Mouse (Mus musculus): ENCODE measurements around the gene Snrpd2. TPM values are rescaled to one million over a fixed set of nuclear protein-coding genes. Genes with fewer than 3 reads are reported as not detected.
A peak's percentile ranks its signal among the peaks of the same experiment; 100 is the strongest.
"Not testable (repeated sequence)": the region's sequence is repeated elsewhere in the genome, so short reads cannot be mapped to it uniquely, and the experiment has no call there.

Snrpd2 gene
- polyA plus RNA-seq, 1 experiment from 2014 or later = 158 TPM

GRCm38 (mm10) chr7:19148875-19149541 is 514 bp upstream of the Snrpd2 start, which contains the start of gene Qpctl:
Qpctl (minus strand) TSS chr7:19149291.
- no peaks in the 10 kb centered on the region for H3K9me3 ChIP-seq (ENCODE audit: low read depth, low read length)
- no peak for TF ChIP-seq CTCF (IDR thresholded peaks at IDR 0.05; ENCODE audit: low read depth)
- peak within 1 kb of the TSS; percentile 81 for H3K4me2 ChIP-seq
- ATAC-seq (ENCODE audit: insufficient read depth) (peak; percentile 98), DNase-seq (peak; percentile 100)
- peaks cover 32% of the 10 kb centered on the region for H3K36me3 ChIP-seq (ENCODE audit: insufficient read depth)
- whole genome bisulfite sequencing = under 1% methylated on average over 43 of the region's 43 CpGs
- peak within 1 kb of the TSS; percentile 37 for H3K27ac ChIP-seq (ENCODE audit: low read depth)
- peak within 1 kb of the TSS; percentile 56 for H3K4me3 ChIP-seq (ENCODE audit: low read depth, low read length)
- peaks cover 12% of the 10 kb centered on the region for H3K4me1 ChIP-seq (ENCODE audit: insufficient read depth)
- H3K27me3 ChIP-seq (ENCODE audit: insufficient read depth, low read length) = no peaks in the 10 kb centered on the region
- peak within 1 kb of the TSS; percentile 66 for H3K9ac ChIP-seq

GRCm38 (mm10) chr7:19151121-19151520 is 1.6 kb downstream of the Snrpd2 start:
- WGBS = 87% methylated on average over 10 of the region's 10 CpGs
- not testable (repeated sequence) for H3K27ac ChIP-seq (ENCODE audit: low read depth); ATAC-seq (ENCODE audit: insufficient read depth); H3K9me3 ChIP-seq (ENCODE audit: low read depth, low read length); H3K27me3 ChIP-seq (ENCODE audit: insufficient read depth, low read length); H3K4me3 ChIP-seq (ENCODE audit: low read depth, low read length); DNase-seq; H3K9ac ChIP-seq
- Histone ChIP-seq H3K4me2 (peak overlapping the region; percentile 81; the same call in 1 of the 2 replicates), H3K4me1 (ENCODE audit: insufficient read depth) (peaks cover 12% of the 10 kb centered on the region), H3K36me3 (ENCODE audit: insufficient read depth) (peaks cover 41% of the 10 kb centered on the region)

- TF ChIP-seq CTCF (IDR thresholded peaks at IDR 0.05; ENCODE audit: low read depth) = no peak
- WGBS = 74% methylated on average over 8 of the region's 8 CpGs
- Histone ChIP-seq H3K9me3 (ENCODE audit: low read depth, low read length) (no peaks in the 10 kb centered on the region), H3K27ac (ENCODE audit: low read depth) (no peak overlapping the region), H3K4me3 (ENCODE audit: low read depth, low read length) (no peak overlapping the region), H3K9ac (no peak overlapping the region), H3K4me2 (no peak overlapping the region), H3K36me3 (ENCODE audit: insufficient read depth) (peaks cover 38% of the 10 kb centered on the region), H3K27me3 (ENCODE audit: insufficient read depth, low read length) (peaks cover 8% of the 10 kb centered on the region), H3K4me1 (ENCODE audit: insufficient read depth) (peaks cover 7% of the 10 kb centered on the region)
- no peak for ATAC-seq (ENCODE audit: insufficient read depth)
- no peak for DNase-seq
Measured at GRCm38 (mm10) chr7:19154796-19155195, 5.3 kb downstream of the Snrpd2 start.

GRCm38 (mm10) chr7:19155825-19156475 is 6.4 kb downstream of the Snrpd2 start:
- no peak overlapping the region for H3K9ac ChIP-seq
- H3K4me1 ChIP-seq (ENCODE audit: insufficient read depth) = no peaks in the 10 kb centered on the region
- TF ChIP-seq CTCF (IDR thresholded peaks at IDR 0.05; ENCODE audit: low read depth) = no peak; the same call in 1 of the 2 replicates
- no peak overlapping the region for H3K4me3 ChIP-seq (ENCODE audit: low read depth, low read length)
- peaks cover 15% of the 10 kb centered on the region for H3K27me3 ChIP-seq (ENCODE audit: insufficient read depth, low read length)
- ATAC-seq (ENCODE audit: insufficient read depth) (no peak), DNase-seq (no peak)
- WGBS = 53% methylated on average over 13 of the region's 13 CpGs
- H3K27ac ChIP-seq (ENCODE audit: low read depth) = no peak overlapping the region
- H3K9me3 ChIP-seq (ENCODE audit: low read depth, low read length) = no peaks in the 10 kb centered on the region
- H3K36me3 ChIP-seq (ENCODE audit: insufficient read depth) = peaks cover 38% of the 10 kb centered on the region
- H3K4me2 ChIP-seq = no peak overlapping the region

GRCm38 (mm10) chr7:19157160-19157800 is 7.8 kb downstream of the Snrpd2 start:
- no peak overlapping the region for H3K27ac ChIP-seq (ENCODE audit: low read depth)

GRCm38 (mm10) chr7:19158601-19159000 is 9.1 kb downstream of the Snrpd2 start:
- Histone ChIP-seq H3K27ac (ENCODE audit: low read depth) (no peak overlapping the region), H3K4me2 (no peak overlapping the region), H3K27me3 (ENCODE audit: insufficient read depth, low read length) (peaks cover 15% of the 10 kb centered on the region), H3K9me3 (ENCODE audit: low read depth, low read length) (no peaks in the 10 kb centered on the region), H3K9ac (no peak overlapping the region), H3K4me1 (ENCODE audit: insufficient read depth) (no peaks in the 10 kb centered on the region), H3K36me3 (ENCODE audit: insufficient read depth) (peaks cover 13% of the 10 kb centered on the region), H3K4me3 (ENCODE audit: low read depth, low read length) (no peak overlapping the region)
- WGBS = 54% methylated on average over 11 of the region's 11 CpGs
- DNase-seq (no peak), ATAC-seq (ENCODE audit: insufficient read depth) (no peak)
- TF ChIP-seq CTCF (IDR thresholded peaks at IDR 0.05; ENCODE audit: low read depth) = no peak

More at GRCm38 (mm10) chr7:19157160-19157800, 7.8 kb downstream of the Snrpd2 start:
- peak; percentile 55 for ATAC-seq (ENCODE audit: insufficient read depth)
- H3K4me1 ChIP-seq (ENCODE audit: insufficient read depth) = no peaks in the 10 kb centered on the region
- no peak overlapping the region; the same call in 1 of the 2 replicates for H3K4me3 ChIP-seq (ENCODE audit: low read depth, low read length)
- WGBS = 5% methylated on average over 30 of the region's 30 CpGs
- TF ChIP-seq CTCF (IDR thresholded peaks at IDR 0.05; ENCODE audit: low read depth) = peak; percentile 95
- H3K27me3 ChIP-seq (ENCODE audit: insufficient read depth, low read length) = peaks cover 15% of the 10 kb centered on the region
- peak overlapping the region; percentile 48 for H3K4me2 ChIP-seq
- no peaks in the 10 kb centered on the region for H3K9me3 ChIP-seq (ENCODE audit: low read depth, low read length)
- DNase-seq = peak; percentile 88
- H3K36me3 ChIP-seq (ENCODE audit: insufficient read depth) = peaks cover 26% of the 10 kb centered on the region
- H3K9ac ChIP-seq = no peak overlapping the region; the same call in 1 of the 2 replicates

- WGBS = 11% methylated on average over 18 of the region's 18 CpGs
- no peak for ATAC-seq (ENCODE audit: insufficient read depth)
Measured at GRCm38 (mm10) chr7:19159411-19159810, 9.9 kb downstream of the Snrpd2 start.

More at GRCm38 (mm10) chr7:19159411-19159810, 9.9 kb downstream of the Snrpd2 start:
- Histone ChIP-seq H3K27me3 (ENCODE audit: insufficient read depth, low read length) (peaks cover 15% of the 10 kb centered on the region), H3K4me2 (peak overlapping the region; percentile 70), H3K4me1 (ENCODE audit: insufficient read depth) (no peaks in the 10 kb centered on the region), H3K9ac (no peak overlapping the region), H3K36me3 (ENCODE audit: insufficient read depth) (0 out of 2 replicates have a peak, but pooled peaks cover 5% of the 10 kb centered on the region), H3K27ac (ENCODE audit: low read depth) (no peak overlapping the region), H3K4me3 (ENCODE audit: low read depth, low read length) (peak overlapping the region; percentile 36; the same call in 1 of the 2 replicates), H3K9me3 (ENCODE audit: low read depth, low read length) (no peaks in the 10 kb centered on the region)
- peak; percentile 15; the same call in 1 of the 2 replicates for TF ChIP-seq CTCF (IDR thresholded peaks at IDR 0.05; ENCODE audit: low read depth)
- DNase-seq = no peak
